Comparison of ENCODE assay signal across 8 mouse cellular contexts in the genomic region with DNA sequence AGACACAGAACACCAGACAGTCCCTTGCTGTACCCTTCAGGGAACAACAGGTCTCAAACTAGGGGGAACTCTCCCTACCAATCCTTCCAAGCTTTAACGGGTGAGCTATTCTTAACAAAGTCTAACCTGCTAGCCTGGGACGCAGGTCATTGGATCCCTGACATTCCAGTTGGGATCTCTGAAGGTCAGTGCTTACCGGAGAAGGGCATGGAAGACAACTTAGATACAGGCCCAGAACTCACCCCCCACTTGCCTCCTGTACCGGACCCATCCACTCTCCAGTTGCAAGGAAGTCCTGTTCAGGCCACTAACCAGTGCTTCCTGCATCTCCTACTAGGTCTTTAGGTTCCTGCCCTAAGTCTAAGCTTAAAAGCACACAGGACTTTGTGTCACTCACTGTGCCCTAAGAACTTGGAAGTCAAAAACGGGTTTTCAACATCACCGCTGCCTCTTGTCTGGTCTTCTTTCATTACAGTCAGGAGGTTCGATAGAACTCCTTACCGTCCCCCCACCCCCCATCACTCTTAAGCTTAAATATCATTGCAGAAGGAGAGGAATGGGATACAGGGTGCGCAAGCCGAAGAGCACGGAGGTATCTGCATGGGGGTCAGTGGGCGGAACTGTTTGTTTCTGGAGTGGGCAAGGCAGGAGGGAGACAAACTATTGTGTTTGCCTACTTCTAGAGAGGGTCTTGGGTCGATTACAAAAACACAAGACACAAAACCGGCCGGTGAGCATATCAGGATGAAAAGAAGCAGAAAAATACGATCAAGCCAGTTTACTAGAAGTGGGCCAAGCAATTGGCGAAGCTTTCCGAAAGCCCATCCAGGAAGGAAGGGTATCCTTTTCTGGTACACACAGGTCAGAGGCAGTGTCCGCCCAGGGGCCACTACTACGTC. TPM values are rescaled to one million over a fixed set of nuclear protein-coding genes. Genes with fewer than 3 reads are reported as not detected.
DNase-seq lines count a peak whose midpoint lies in the region; ATAC-seq lines count a peak whose summit lies in the region.
"Had no signal": no experiment of that assay in that cellular context is flagged by ENCODE, and none has a peak within 500 bp of the region (broad histone marks: within the 10 kb centered on the region; RNA-seq: fewer than 3 reads in every experiment).

No protein-coding gene starts in this region.

- no peak overlapping the region for H3K9ac ChIP-seq in midbrain, embryonic 16.5 days (ENCODE audit: low read depth, low read length)
- H3K9ac ChIP-seq in limb, embryonic 11.5 days (ENCODE audit: low read length) = peak overlapping the region; percentile 93
- H3K9ac ChIP-seq in stomach, embryonic 14.5 days (replicated peaks; ENCODE audit: low read depth, low read length) = no peak overlapping the region

- H3K4me1 ChIP-seq in midbrain, embryonic 10.5 days = peaks cover 69% of the 10 kb centered on the region
- H3K4me1 ChIP-seq in midbrain, embryonic 16.5 days (ENCODE audit: control insufficient read depth, insufficient read depth, low read length) = peaks cover 29% of the 10 kb centered on the region
- H3K4me1 ChIP-seq in forebrain, embryonic 10.5 days = peaks cover 75% of the 10 kb centered on the region
- H3K4me1 ChIP-seq in limb, embryonic 11.5 days (ENCODE audit: control insufficient read depth, insufficient read depth, low read length) = peaks cover 11% of the 10 kb centered on the region
- peaks cover 19% of the 10 kb centered on the region; the same call in 1 of the 2 replicates for H3K4me1 ChIP-seq in stomach, embryonic 14.5 days (ENCODE audit: control insufficient read depth, insufficient read depth, low read length)

- H3K27ac ChIP-seq in midbrain, embryonic 10.5 days (replicated peaks) = peak overlapping the region; percentile 99
- H3K27ac ChIP-seq in midbrain, embryonic 16.5 days (ENCODE audit: low read length) = no peak overlapping the region
- H3K27ac ChIP-seq in forebrain, embryonic 10.5 days = peak overlapping the region; percentile 99
- H3K27ac ChIP-seq in limb, embryonic 11.5 days (replicated peaks; ENCODE audit: low read depth, low read length) = peak overlapping the region; percentile 99
- H3K27ac ChIP-seq in stomach, embryonic 14.5 days (ENCODE audit: low read length) = peak overlapping the region; percentile 96

- ATAC-seq in midbrain, embryonic 16.5 days = no peak
- no peak for ATAC-seq in limb, embryonic 11.5 days (ENCODE audit: insufficient number of reproducible peaks, low FRiP score, low TSS enrichment, low read depth)
- no peak for ATAC-seq in stomach, embryonic 14.5 days (ENCODE audit: insufficient number of reproducible peaks, insufficient read depth, low FRiP score, low read depth)
- no peak for ATAC-seq in CD4-positive, CD25-positive, alpha-beta regulatory T cell, adult 4 months

- no peaks in the 10 kb centered on the region for H3K9me3 ChIP-seq in midbrain, embryonic 10.5 days (replicated peaks)
- no peaks in the 10 kb centered on the region for H3K9me3 ChIP-seq in midbrain, embryonic 16.5 days (replicated peaks; ENCODE audit: control insufficient read depth, low read length, poor library complexity, severe bottlenecking)
- no peaks in the 10 kb centered on the region for H3K9me3 ChIP-seq in forebrain, embryonic 10.5 days
- H3K9me3 ChIP-seq in limb, embryonic 11.5 days (ENCODE audit: control insufficient read depth, low read length) = no peaks in the 10 kb centered on the region
- H3K9me3 ChIP-seq in stomach, embryonic 14.5 days (ENCODE audit: control insufficient read depth, low read depth, low read length) = no peaks in the 10 kb centered on the region

- peak overlapping the region; percentile 97 for H3K4me3 ChIP-seq in midbrain, embryonic 10.5 days
- no peak overlapping the region for H3K4me3 ChIP-seq in midbrain, embryonic 16.5 days (ENCODE audit: low read depth, low read length)
- H3K4me3 ChIP-seq in forebrain, embryonic 10.5 days = peak overlapping the region; percentile 98
- peak overlapping the region; percentile 78 for H3K4me3 ChIP-seq in limb, embryonic 11.5 days (ENCODE audit: low read depth, low read length)
- peak overlapping the region; percentile 69 for H3K4me3 ChIP-seq in stomach, embryonic 14.5 days (ENCODE audit: low read depth, low read length)

- peak; percentile 34 for DNase-seq in midbrain, embryonic 10.5 days (ENCODE audit: low spot score)
- DNase-seq in forebrain, embryonic 10.5 days (ENCODE audit: extremely low spot score, low spot score) = no peak
- no peak for DNase-seq in limb, embryonic 11.5 days (ENCODE audit: low spot score)
- no peak for DNase-seq in left cerebral cortex, adult 18-20 months (ENCODE audit: low spot score in 2 of 2)
- DNase-seq: left cerebral cortex, postnatal 4 days had no signal

- H3K27me3 ChIP-seq in midbrain, embryonic 10.5 days (ENCODE audit: low read depth, poor library complexity, severe bottlenecking) = no peaks in the 10 kb centered on the region
- H3K27me3 ChIP-seq in midbrain, embryonic 16.5 days (ENCODE audit: control insufficient read depth, insufficient read depth, low read depth, low read length) = peaks cover 9% of the 10 kb centered on the region
- H3K27me3 ChIP-seq in forebrain, embryonic 10.5 days (ENCODE audit: poor library complexity, severe bottlenecking) = no peaks in the 10 kb centered on the region
- no peaks in the 10 kb centered on the region for H3K27me3 ChIP-seq in limb, embryonic 11.5 days (ENCODE audit: control insufficient read depth, insufficient read depth, low read length)
- H3K27me3 ChIP-seq in stomach, embryonic 14.5 days (ENCODE audit: control insufficient read depth, insufficient read depth, low read length) = no peaks in the 10 kb centered on the region

- H3K36me3 ChIP-seq in midbrain, embryonic 10.5 days = peaks cover 2% of the 10 kb centered on the region; the same call in 1 of the 2 replicates
- no peaks in the 10 kb centered on the region for H3K36me3 ChIP-seq in midbrain, embryonic 16.5 days (ENCODE audit: control insufficient read depth, insufficient read depth, low read length)
- H3K36me3 ChIP-seq in forebrain, embryonic 10.5 days (replicated peaks) = no peaks in the 10 kb centered on the region; the same call in 1 of the 2 replicates
- no peaks in the 10 kb centered on the region for H3K36me3 ChIP-seq in limb, embryonic 11.5 days (ENCODE audit: control insufficient read depth, insufficient read depth, low read length)
- no peaks in the 10 kb centered on the region for H3K36me3 ChIP-seq in stomach, embryonic 14.5 days (ENCODE audit: control insufficient read depth, insufficient read depth, low read length)

- WGBS in midbrain, embryonic 10.5 days = 32% methylated on average over 20 of the region's 20 CpGs
- WGBS in midbrain, embryonic 16.5 days = 45% methylated on average over 20 of the region's 20 CpGs
- WGBS in forebrain, embryonic 10.5 days = 36% methylated on average over 20 of the region's 20 CpGs
- WGBS in limb, embryonic 11.5 days = 45% methylated on average over 20 of the region's 20 CpGs
- 42% methylated on average over 20 of the region's 20 CpGs for WGBS in stomach, embryonic 14.5 days

- no peak overlapping the region; the same call in 1 of the 2 replicates for H3K4me2 ChIP-seq in midbrain, embryonic 16.5 days (ENCODE audit: low read length)
- peak overlapping the region; percentile 96 for H3K4me2 ChIP-seq in limb, embryonic 11.5 days (ENCODE audit: low read depth, severe bottlenecking)
- peak overlapping the region; percentile 82 for H3K4me2 ChIP-seq in stomach, embryonic 14.5 days (replicated peaks; ENCODE audit: low read depth, low read length)

RNA-seq across cellular contexts. Expression of a gene that starts 2.0 kb away (rescaled TPM):
- polyA plus RNA-seq in midbrain, embryonic 10.5 days (2016; fragmentation: Nextera tagmentation; extraction: Ambion mirVana) = 620 and 831 TPM in 2 replicates
- 124 and 134 TPM in 2 replicates for polyA plus RNA-seq in midbrain, embryonic 16.5 days (2015; fragmentation: Nextera tagmentation; extraction: Ambion mirVana)
- polyA plus RNA-seq in forebrain, embryonic 10.5 days (2016; fragmentation: Nextera tagmentation; extraction: Ambion mirVana) = 821 and 911 TPM in 2 replicates
- 653 and 658 TPM in 2 replicates for polyA plus RNA-seq in limb, embryonic 11.5 days (2014; fragmentation: Nextera tagmentation; extraction: Ambion mirVana)
- 231 and 239 TPM in 2 replicates for polyA plus RNA-seq in stomach, embryonic 14.5 days (2014; fragmentation: Nextera tagmentation; extraction: Ambion mirVana)
- total RNA-seq in left cerebral cortex, adult 18-20 months (2021) = 10 to 100 TPM; 50.7 to 58.9 TPM
- 10 to 100 TPM; 82.7 to 84.0 TPM for polyA plus RNA-seq in CD4-positive, CD25-positive, alpha-beta regulatory T cell, adult 4 months (2017; shearing (Covaris generic))

RNA-seq across cellular contexts. Expression of a gene that starts 11.2 kb away (rescaled TPM):
- 16.4 and 19.2 TPM in 2 replicates for polyA plus RNA-seq in midbrain, embryonic 10.5 days (2016; fragmentation: Nextera tagmentation; extraction: Ambion mirVana)
- polyA plus RNA-seq in midbrain, embryonic 16.5 days (2015; fragmentation: Nextera tagmentation; extraction: Ambion mirVana) = 55.4 and 65.8 TPM in 2 replicates
- polyA plus RNA-seq in forebrain, embryonic 10.5 days (2016; fragmentation: Nextera tagmentation; extraction: Ambion mirVana) = 12.5 and 12.7 TPM in 2 replicates
- polyA plus RNA-seq in limb, embryonic 11.5 days (2014; fragmentation: Nextera tagmentation; extraction: Ambion mirVana) = 11.0 and 11.4 TPM in 2 replicates
- 22.6 and 24.3 TPM in 2 replicates for polyA plus RNA-seq in stomach, embryonic 14.5 days (2014; fragmentation: Nextera tagmentation; extraction: Ambion mirVana)
- total RNA-seq in left cerebral cortex, adult 18-20 months (2021) = 10 to 100 TPM; 83.2 to 92.5 TPM
- 100 to 1,000 TPM; 106 to 112 TPM for polyA plus RNA-seq in CD4-positive, CD25-positive, alpha-beta regulatory T cell, adult 4 months (2017; shearing (Covaris generic))

RNA-seq across cellular contexts. Expression of a gene that starts 33.1 kb away (rescaled TPM):
- polyA plus RNA-seq in midbrain, embryonic 10.5 days (2016; fragmentation: Nextera tagmentation; extraction: Ambion mirVana) = 2.8 and 3.5 TPM in 2 replicates
- polyA plus RNA-seq in midbrain, embryonic 16.5 days (2015; fragmentation: Nextera tagmentation; extraction: Ambion mirVana) = 7.5 and 11.0 TPM in 2 replicates
- 0.61 and 0.73 TPM in 2 replicates for polyA plus RNA-seq in forebrain, embryonic 10.5 days (2016; fragmentation: Nextera tagmentation; extraction: Ambion mirVana)
- 0.21 and 0.23 TPM in 2 replicates for polyA plus RNA-seq in limb, embryonic 11.5 days (2014; fragmentation: Nextera tagmentation; extraction: Ambion mirVana)
- polyA plus RNA-seq in stomach, embryonic 14.5 days (2014; fragmentation: Nextera tagmentation; extraction: Ambion mirVana) = 0.17 and 0.27 TPM in 2 replicates
- total RNA-seq in left cerebral cortex, adult 18-20 months (2021) = 10 to 100 TPM; 22.3 to 27.6 TPM
- not detected for polyA plus RNA-seq in CD4-positive, CD25-positive, alpha-beta regulatory T cell, adult 4 months (2017; shearing (Covaris generic))
